Mouse (Mus musculus) neutrophil, adult 83 days (primary cell): ENCODE measurements around the gene Lgr6. TPM values are rescaled to one million over a fixed set of nuclear protein-coding genes. Genes with fewer than 3 reads are reported as not detected.

Source experiments
- total RNA-seq, 2 experiments: library from RNA; stranded (reverse); gene quantifications; one replicate each; pipeline ENCODE4 v1.2.4; 2023

Lgr6 gene
- total RNA-seq, result not detected

DNA sequence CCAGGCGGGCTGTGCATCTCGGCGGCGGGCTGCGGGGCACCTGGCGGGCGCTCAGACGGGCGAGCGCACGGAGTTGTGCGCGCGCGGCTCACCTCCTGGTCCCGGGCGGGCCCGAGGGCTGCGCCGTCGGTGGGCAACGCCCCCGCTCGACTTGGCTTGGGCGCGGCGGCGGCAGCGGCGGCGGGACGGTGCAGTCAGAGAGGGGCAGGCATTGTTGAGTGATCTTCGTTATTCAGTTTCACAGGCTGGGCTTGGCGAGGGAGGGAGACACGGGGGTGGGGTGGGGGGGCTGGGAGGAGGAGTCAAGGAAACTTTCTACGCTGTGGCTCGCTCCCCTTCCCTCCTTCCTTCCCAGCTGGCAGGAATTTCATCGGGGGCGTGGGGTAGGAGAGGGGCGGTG, at the start of gene Lgr6:
Gene Lgr6 (minus strand): TSS at position 153 of the 400 bp plus-strand sequence.

DNA sequence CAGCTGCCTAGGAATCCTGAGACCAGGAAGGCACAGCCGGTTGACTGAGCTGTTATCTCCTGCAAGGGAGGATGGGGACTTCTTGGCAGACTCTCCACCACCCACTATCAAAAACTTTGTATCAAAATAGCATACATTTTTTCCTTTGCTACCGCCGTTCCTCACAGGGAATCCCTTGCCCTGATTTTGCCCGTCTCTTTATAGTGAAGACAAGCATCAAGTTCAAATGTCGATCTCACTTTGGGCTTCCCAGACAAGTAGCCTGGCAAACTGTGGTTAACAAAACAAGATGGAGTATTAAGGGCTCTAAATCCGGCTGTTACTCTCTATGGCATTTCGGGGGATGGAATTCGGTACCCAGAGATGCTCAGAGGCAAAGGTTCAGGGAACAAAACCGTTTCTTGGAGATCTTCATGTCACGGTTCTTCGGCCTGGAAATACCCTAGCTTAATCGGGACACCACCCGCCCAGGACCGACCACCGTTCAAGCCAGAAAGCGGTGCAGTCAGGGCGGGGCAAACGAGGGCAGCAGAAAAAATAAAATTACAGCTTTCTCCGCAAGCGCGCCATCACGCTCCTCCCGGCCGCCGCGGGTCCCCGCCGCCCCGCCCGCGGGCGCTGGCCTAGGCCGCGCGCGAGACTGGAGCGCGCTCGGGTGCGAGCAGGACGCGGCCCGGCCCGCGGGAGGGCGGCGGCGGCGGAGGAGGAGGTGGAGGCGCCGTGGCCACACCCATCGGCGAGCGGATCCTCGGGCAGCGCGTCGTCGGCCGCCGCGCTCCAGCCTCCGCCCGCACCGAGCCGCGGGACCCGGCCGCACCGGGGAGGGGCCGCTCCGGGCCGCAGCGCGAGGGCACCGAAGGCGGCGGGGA, 41.2 kb upstream of the Lgr6 start, which contains the start of gene Arl8a:
Gene Arl8a (plus strand): TSS at position 748 of the 869 bp plus-strand sequence.

DNA sequence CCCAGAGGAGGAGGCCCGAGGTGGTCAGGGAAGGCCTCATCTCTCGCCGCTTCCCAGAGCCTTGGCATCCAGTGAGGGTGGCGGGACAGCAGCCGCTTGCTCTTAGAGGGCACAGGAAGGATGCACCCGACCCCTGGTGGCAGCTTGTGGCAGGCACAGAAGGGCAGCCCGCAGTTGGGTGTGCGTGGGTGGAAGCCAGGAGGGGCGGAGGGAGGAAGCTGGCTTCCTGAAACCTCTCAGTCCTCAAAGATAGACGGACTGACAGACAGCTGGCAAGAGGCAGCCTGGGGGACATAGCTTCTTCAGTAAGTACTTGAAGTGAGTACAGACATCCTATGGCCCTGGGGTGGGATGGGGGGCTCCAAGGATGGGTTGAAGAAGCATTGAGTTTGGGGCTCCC, 27.4 kb upstream of the Lgr6 start, which contains the start of gene Ptpn7:
Gene Ptpn7 (plus strand): TSS at position 228 of the 400 bp plus-strand sequence.

DNA sequence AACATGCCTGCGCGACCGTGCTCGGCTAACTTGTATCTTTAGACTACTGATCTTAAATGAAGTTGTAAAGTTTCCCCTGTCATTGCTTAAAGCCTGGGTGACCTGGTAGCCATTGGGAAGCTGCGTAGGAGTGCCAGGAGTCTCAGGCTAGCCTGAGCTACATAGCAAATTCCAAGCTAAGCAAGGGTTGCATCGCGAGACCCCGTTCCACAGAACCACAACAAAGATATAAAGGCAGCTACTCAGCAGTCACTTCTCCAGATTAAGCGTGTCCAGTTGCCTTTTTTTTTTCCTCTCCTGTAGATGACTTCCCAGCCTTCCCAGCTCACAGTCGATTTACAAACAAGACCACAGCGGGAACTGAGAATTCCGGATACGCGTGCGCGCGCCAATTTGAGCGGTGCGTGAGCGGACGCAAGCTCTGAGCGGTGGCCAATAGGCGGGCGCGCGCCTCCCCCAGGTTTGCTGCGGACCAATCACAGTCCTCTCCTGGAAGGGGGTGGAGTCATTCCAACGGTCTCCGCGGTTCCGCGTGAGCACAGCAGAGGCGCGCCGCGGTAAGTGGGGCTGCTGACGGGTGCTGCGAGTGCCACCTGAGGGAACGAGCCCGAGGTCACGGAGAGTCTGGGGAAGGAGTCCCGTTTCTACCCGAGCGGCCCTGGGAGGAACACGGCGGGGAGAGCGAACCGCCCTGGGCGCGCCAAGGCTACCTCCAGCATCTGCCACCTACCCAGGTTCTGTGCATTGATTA, 142.8 kb downstream of the Lgr6 start, which contains the start of gene Ube2t:
Gene Ube2t (plus strand): TSS at position 513 of the 751 bp plus-strand sequence.

DNA sequence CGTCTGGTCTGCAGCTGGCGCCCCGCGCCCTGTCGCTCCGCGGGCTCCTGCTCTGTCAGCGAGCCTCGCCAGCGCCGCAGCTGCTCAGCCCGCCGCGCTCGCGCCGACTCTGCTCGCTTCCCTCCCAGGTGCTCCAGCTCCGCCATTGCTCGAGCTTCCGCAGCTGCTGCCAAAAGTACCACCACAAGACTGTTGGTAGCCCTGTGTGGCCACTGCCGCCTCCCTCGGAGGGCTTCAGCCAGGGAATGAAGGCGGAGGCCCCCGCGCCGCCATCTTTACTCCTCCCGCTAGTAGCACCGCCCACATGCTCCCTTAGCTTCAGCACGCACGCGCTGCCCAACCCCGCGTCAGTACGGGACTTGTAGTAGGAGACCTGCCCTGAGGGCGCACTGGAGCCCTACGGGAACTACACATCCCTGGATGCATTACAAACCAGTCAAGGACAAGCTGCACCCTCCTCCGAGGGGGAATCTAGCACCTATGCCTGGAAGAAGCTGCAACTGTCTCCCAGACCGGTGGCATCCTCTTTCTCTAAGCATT, 149.4 kb downstream of the Lgr6 start, which contains the start of gene Ppp1r12b:
Gene Ppp1r12b (minus strand): TSS at position 306 of the 540 bp plus-strand sequence.

Other genes starting within 250 kb of the Lgr6 start
- 10 to 100 TPM in 1 of 2 experiments, 1 to 10 TPM in 1; 9.5 to 10.6 TPM for gene Ppp1r12b, start 149.3 kb downstream of the Lgr6 start, total RNA-seq
- 10 to 100 TPM; 10.5 to 13.7 TPM for gene Ube2t, start 142.7 kb downstream of the Lgr6 start, total RNA-seq
- gene Ptpn7, start 27.4 kb upstream of the Lgr6 start, total RNA-seq, result 10 to 100 TPM; 60.2 to 62.5 TPM
- gene Arl8a, start 41.5 kb upstream of the Lgr6 start, total RNA-seq, result 10 to 100 TPM; 85.1 to 85.3 TPM
- gene Gpr37l1, start 62.4 kb upstream of the Lgr6 start, total RNA-seq, result not detected
- gene Elf3, start 153.3 kb upstream of the Lgr6 start, total RNA-seq, result not detected
- 100 to 1,000 TPM; 152 to 164 TPM for gene Rnpep, start 178.8 kb upstream of the Lgr6 start, total RNA-seq
- gene Timm17a, start 208.5 kb upstream of the Lgr6 start, total RNA-seq, result 10 to 100 TPM; 28.7 to 35.1 TPM
- not detected for gene Lmod1, start 219.5 kb upstream of the Lgr6 start, total RNA-seq